Mouse (Mus musculus): ENCODE measurements around the gene Slc16a11. TPM values are rescaled to one million over a fixed set of nuclear protein-coding genes. Genes with fewer than 3 reads are reported as not detected.

Slc16a11 gene
- total RNA-seq, 2 experiments from 2014 or later = 27.2 to 36.8 TPM

- intact Hi-C loops (cut with DNase I) = no loop called here
- peak; percentile 96 to 98 for DNase-seq (ENCODE audit: low spot score in 2 of 2)
These were observed 8.4 kb downstream of the Slc16a11 start, which contains the start of gene Slc16a13 for GRCm38 (mm10) chr11:70220731-70221602. Slc16a13 (minus strand) TSS chr11:70221064.

GRCm38 (mm10) chr11:70221603-70222500 lies 9.3 kb downstream of the Slc16a11 start:
- no peak for DNase-seq (ENCODE audit: low spot score in 2 of 2)
- intact Hi-C loops (cut with DNase I) = no loop called here

- intact Hi-C loops (cut with DNase I) = no loop called here
- DNase-seq (ENCODE audit: low spot score in 2 of 2) = no peak
These were observed 11.2 kb downstream of the Slc16a11 start for GRCm38 (mm10) chr11:70223724-70224123.

- intact Hi-C loops (cut with DNase I) = no loop called here
- no peak for DNase-seq (ENCODE audit: low spot score in 2 of 2)
These were observed 13.4 kb downstream of the Slc16a11 start for GRCm38 (mm10) chr11:70225798-70226601.

GRCm38 (mm10) chr11:70226602-70226890 lies 14.0 kb downstream of the Slc16a11 start:
- intact Hi-C loops (cut with DNase I) = no loop called here
- no peak for DNase-seq (ENCODE audit: low spot score in 2 of 2)

- intact Hi-C loops (cut with DNase I) = no loop called here
- peak; percentile 59 to 71 for DNase-seq (ENCODE audit: low spot score in 2 of 2)
These were observed 14.6 kb downstream of the Slc16a11 start for GRCm38 (mm10) chr11:70227126-70227525.

- intact Hi-C loops (cut with DNase I) = no loop called here
- DNase-seq (ENCODE audit: low spot score in 2 of 2) = no peak
These were observed 15.2 kb downstream of the Slc16a11 start for GRCm38 (mm10) chr11:70227661-70228245.

- intact Hi-C loops (cut with DNase I) = no loop called here
- peak; percentile 82 to 84 for DNase-seq (ENCODE audit: low spot score in 2 of 2)
These were observed 16.3 kb downstream of the Slc16a11 start for GRCm38 (mm10) chr11:70228828-70229227.

- DNase-seq (ENCODE audit: low spot score in 2 of 2) = no peak
- intact Hi-C loops (cut with DNase I) = no loop called here
These were observed 16.9 kb downstream of the Slc16a11 start, which contains the start of gene Bcl6b for GRCm38 (mm10) chr11:70229260-70230010. Bcl6b (minus strand) TSS chr11:70229798.

GRCm38 (mm10) chr11:70230239-70230727 lies 17.7 kb downstream of the Slc16a11 start:
- intact Hi-C loops (cut with DNase I) = no loop called here
- peak; percentile 63 to 83 for DNase-seq (ENCODE audit: low spot score in 2 of 2)

- intact Hi-C loops (cut with DNase I) = no loop called here
- no peak for DNase-seq (ENCODE audit: low spot score in 2 of 2)
These were observed 20.0 kb downstream of the Slc16a11 start for GRCm38 (mm10) chr11:70232546-70232945.

GRCm38 (mm10) chr11:70233016-70233415 lies 20.5 kb downstream of the Slc16a11 start:
- intact Hi-C loops (cut with DNase I) = no loop called here
- no peak for DNase-seq (ENCODE audit: low spot score in 2 of 2)

GRCm38 (mm10) chr11:70234037-70234436 lies 21.5 kb downstream of the Slc16a11 start:
- no peak for DNase-seq (ENCODE audit: low spot score in 2 of 2)
- intact Hi-C loops (cut with DNase I) = no loop called here

GRCm38 (mm10) chr11:70234497-70234896 lies 21.9 kb downstream of the Slc16a11 start:
- intact Hi-C loops (cut with DNase I) = no loop called here

GRCm38 (mm10) chr11:70235254-70235900 lies 22.8 kb downstream of the Slc16a11 start:
- intact Hi-C loops (cut with DNase I) = no loop called here
- DNase-seq (ENCODE audit: low spot score in 2 of 2) = no peak

More at GRCm38 (mm10) chr11:70234497-70234896, 21.9 kb downstream of the Slc16a11 start:
- DNase-seq (ENCODE audit: low spot score in 2 of 2) = no peak

- intact Hi-C loops (cut with DNase I) = no loop called here
- DNase-seq (ENCODE audit: low spot score in 2 of 2) = no peak
These were observed 24.2 kb downstream of the Slc16a11 start for GRCm38 (mm10) chr11:70236717-70237116.

GRCm38 (mm10) chr11:70237457-70238167 lies 25.1 kb downstream of the Slc16a11 start, which contains the start of gene 0610010K14Rik:
0610010K14Rik (minus strand) TSS chr11:70237914.
- intact Hi-C loops (cut with DNase I) = no loop called here
- peak; percentile 98 for DNase-seq (ENCODE audit: low spot score in 2 of 2)
